Comparison of ENCODE assay signal across 7 mouse cellular contexts in the genomic region with DNA sequence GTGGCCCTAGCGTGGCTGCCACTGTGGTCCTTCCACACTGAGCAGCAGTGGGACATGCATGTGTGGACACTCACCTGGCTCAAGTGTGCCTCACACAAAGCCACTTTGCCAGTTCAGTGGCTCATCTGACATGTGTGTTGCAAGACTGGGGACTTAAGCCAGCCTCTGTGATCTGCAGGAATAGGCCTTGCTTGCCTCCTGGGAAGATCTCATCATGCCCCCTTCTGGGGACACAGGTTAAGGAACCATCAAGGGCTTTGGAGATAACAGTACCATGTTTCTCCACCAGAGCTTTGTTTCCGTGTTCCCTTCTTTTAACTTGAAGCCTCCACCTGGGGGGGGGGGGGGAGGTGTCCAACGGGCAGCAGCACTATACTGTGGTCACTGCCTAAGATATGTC. TPM values are rescaled to one million over a fixed set of nuclear protein-coding genes. Genes with fewer than 3 reads are reported as not detected.
DNase-seq lines count a peak whose midpoint lies in the region; ATAC-seq lines count a peak whose summit lies in the region.

No protein-coding gene starts in this region.

- intact Hi-C loops in heart, postnatal 25 days (cut with DNase I), result loop anchor here (5.0 kb wide), 1 partner anchor 64 kb away; no protein-coding TSS in a partner anchor

- no peak overlapping the region for H3K27ac ChIP-seq in midbrain, embryonic 14.5 days (replicated peaks; ENCODE audit: low read depth, low read length)
- no peak overlapping the region for H3K27ac ChIP-seq in midbrain, embryonic 11.5 days (ENCODE audit: low read depth, low read length)

- H3K36me3 ChIP-seq in midbrain, embryonic 14.5 days (ENCODE audit: control insufficient read depth, insufficient read depth, low read length), result peaks cover 29% of the 10 kb centered on the region
- H3K36me3 ChIP-seq in midbrain, embryonic 11.5 days (ENCODE audit: control insufficient read depth, insufficient read depth, low read length), result no peaks in the 10 kb centered on the region

- H3K4me3 ChIP-seq in midbrain, embryonic 14.5 days (replicated peaks; ENCODE audit: low read depth, low read length), result no peak overlapping the region
- H3K4me3 ChIP-seq in midbrain, embryonic 11.5 days (ENCODE audit: low read depth, low read length), result no peak overlapping the region

- no peak for ATAC-seq in midbrain, embryonic 14.5 days (ENCODE audit: low FRiP score, low TSS enrichment)
- ATAC-seq in midbrain, embryonic 11.5 days (ENCODE audit: low FRiP score), result no peak

- no peak overlapping the region for H3K4me2 ChIP-seq in midbrain, embryonic 14.5 days (ENCODE audit: low read length)
- no peak overlapping the region for H3K4me2 ChIP-seq in midbrain, embryonic 11.5 days

- no peaks in the 10 kb centered on the region for H3K9me3 ChIP-seq in midbrain, embryonic 14.5 days (ENCODE audit: control insufficient read depth, low read length)
- no peaks in the 10 kb centered on the region for H3K9me3 ChIP-seq in midbrain, embryonic 11.5 days (ENCODE audit: control insufficient read depth, low read length)

- 69% methylated on average over 3 of the region's 3 CpGs for WGBS in midbrain, embryonic 14.5 days
- 67% methylated on average over 3 of the region's 3 CpGs for WGBS in midbrain, embryonic 11.5 days

- H3K9ac ChIP-seq in midbrain, embryonic 14.5 days (replicated peaks; ENCODE audit: low read length), result no peak overlapping the region
- H3K9ac ChIP-seq in midbrain, embryonic 11.5 days (ENCODE audit: low read length), result no peak overlapping the region

- DNase-seq in midbrain, embryonic 14.5 days, result peak; percentile 47
- no peak for DNase-seq in midbrain, embryonic 11.5 days (ENCODE audit: low spot score, missing footprints)
- peak; percentile 27 for DNase-seq in T-cell, adult 2 months (ENCODE audit: low spot score)
- DNase-seq in kidney, postnatal 10 days, result peak; percentile 49
- peak; percentile 32 for DNase-seq in skeletal muscle tissue, adult 2 months (ENCODE audit: low read depth, low spot score)
- DNase-seq in heart, postnatal 25 days (ENCODE audit: low spot score), result no peak
- no peak for DNase-seq in spleen, adult 12 weeks (ENCODE audit: low spot score)

- no peaks in the 10 kb centered on the region for H3K4me1 ChIP-seq in midbrain, embryonic 14.5 days (ENCODE audit: control insufficient read depth, insufficient read depth, low read length)
- H3K4me1 ChIP-seq in midbrain, embryonic 11.5 days (ENCODE audit: control insufficient read depth, insufficient read depth, low read length), result no peaks in the 10 kb centered on the region

- H3K27me3 ChIP-seq in midbrain, embryonic 14.5 days (ENCODE audit: control insufficient read depth, insufficient read depth, low read length), result no peaks in the 10 kb centered on the region
- no peaks in the 10 kb centered on the region for H3K27me3 ChIP-seq in midbrain, embryonic 11.5 days (ENCODE audit: control insufficient read depth, insufficient read depth, low read length)

RNA-seq across cellular contexts. Expression of a gene that starts 35.8 kb away (rescaled TPM):
- 33.9 and 34.3 TPM in 2 replicates for polyA plus RNA-seq in midbrain, embryonic 14.5 days (2014; fragmentation: Nextera tagmentation; extraction: Ambion mirVana)
- polyA plus RNA-seq in midbrain, embryonic 11.5 days (2014; fragmentation: Nextera tagmentation; extraction: Ambion mirVana), result 30.4 and 31.4 TPM in 2 replicates
- 1 to 10 TPM; 6.7 to 7.3 TPM for total RNA-seq in heart, postnatal 25 days (2021)

Comparison
In these comparisons a context has a peak if more than half of its experiments do, and no peak if none do; other contexts are left out.
1. DNase-seq: peak in midbrain, embryonic 14.5 days (single experiment), T-cell, adult 2 months (single experiment), kidney, postnatal 10 days (single experiment) and skeletal muscle tissue, adult 2 months (single experiment); none in midbrain, embryonic 11.5 days (single experiment), heart, postnatal 25 days (single experiment) and spleen, adult 12 weeks (single experiment).